Mouse (Mus musculus): ENCODE measurements around the gene Ccng1. TPM values are rescaled to one million over a fixed set of nuclear protein-coding genes. Genes with fewer than 3 reads are reported as not detected.

Ccng1 gene
- 10 to 100 TPM in 19 of 26 experiments, 1 to 10 TPM in 7; 5.9 to 64.3 (median 19.1) TPM for total RNA-seq (2018; cell fraction: chromatin; rRNA removed)
- 100 to 1,000 TPM; 116 to 190 (median 161) TPM for total RNA-seq (2018; cell fraction: cytosol; rRNA removed)
- total RNA-seq (2018; cell fraction: nucleus; rRNA removed) = 100 to 1,000 TPM in 2 of 26 experiments, 10 to 100 TPM in 24; 18.2 to 114 (median 49.1) TPM
- polyA plus RNA-seq (2018) = 131 to 159 TPM (median 149 TPM) in 3 replicates

DNA sequence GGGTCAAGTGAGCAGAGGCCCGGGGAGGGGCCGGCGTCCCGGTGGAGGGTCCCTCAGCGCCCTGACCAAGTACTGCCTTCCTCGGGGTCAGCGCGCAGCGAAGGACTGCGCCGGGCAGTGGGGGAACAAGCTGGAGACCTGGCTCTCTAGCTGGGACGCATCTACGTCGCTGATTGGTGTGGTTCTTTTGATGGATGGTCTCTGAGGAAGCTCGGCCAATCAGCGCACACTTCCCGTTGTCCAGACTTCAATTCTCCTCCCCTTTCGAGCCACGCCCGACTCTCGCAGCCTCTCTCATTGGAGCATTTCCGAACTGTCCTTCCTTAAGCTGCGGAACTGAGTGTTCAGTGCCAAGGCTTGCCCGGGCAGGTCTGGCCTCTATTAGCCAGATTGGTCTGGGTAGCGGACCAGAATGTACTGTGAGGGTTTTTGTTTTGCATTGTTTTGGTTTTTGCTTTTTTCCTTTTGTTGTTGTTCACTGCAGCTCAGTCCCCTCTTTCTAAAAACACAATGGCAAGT, at the start of gene Ccng1:
Gene Ccng1, minus strand, starts transcription at position 203 of the 519 bp plus-strand sequence.
- peak within 1 kb of the TSS; percentile 84 for H3K27ac ChIP-seq
- peaks cover 29% of the 10 kb centered on the region for H3K79me2 ChIP-seq (ENCODE audit: inconsistent target)
- H3K36me3 ChIP-seq (ENCODE audit: inconsistent target) = peaks cover 21% of the 10 kb centered on the region
- WGBS (ENCODE audit: missing documents) = under 1% methylated on average over 25 of the region's 25 CpGs
- peak within 1 kb of the TSS; percentile 95 for H3K4me3 ChIP-seq (ENCODE audit: inconsistent target)

DNA sequence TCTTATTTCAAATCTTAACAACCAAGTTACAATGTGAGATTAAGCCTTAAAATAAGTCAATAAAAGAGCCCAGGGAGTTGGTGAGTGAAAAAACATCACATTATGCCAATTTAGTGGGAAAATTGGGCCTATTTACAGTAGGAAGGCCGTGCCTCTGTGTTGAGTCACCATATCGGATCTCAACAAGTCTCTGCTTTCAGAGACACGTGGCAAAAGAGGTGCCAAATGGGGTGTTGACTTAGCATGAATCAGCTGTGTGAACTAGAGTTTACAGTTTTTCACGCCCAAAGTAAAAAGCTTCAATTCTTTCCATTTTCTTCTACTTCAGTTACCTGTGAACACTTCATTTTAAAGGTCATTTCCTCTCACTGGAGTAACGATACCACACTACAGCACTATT, 35.2 kb upstream of the Ccng1 start:
- no peaks in the 10 kb centered on the region for H3K36me3 ChIP-seq (ENCODE audit: inconsistent target)
- H3K27ac ChIP-seq = no peak overlapping the region
- no peaks in the 10 kb centered on the region for H3K79me2 ChIP-seq (ENCODE audit: inconsistent target)
- WGBS (ENCODE audit: missing documents) = 69% methylated on average over 5 of the region's 5 CpGs
- no peak overlapping the region for H3K4me3 ChIP-seq (ENCODE audit: inconsistent target)

DNA sequence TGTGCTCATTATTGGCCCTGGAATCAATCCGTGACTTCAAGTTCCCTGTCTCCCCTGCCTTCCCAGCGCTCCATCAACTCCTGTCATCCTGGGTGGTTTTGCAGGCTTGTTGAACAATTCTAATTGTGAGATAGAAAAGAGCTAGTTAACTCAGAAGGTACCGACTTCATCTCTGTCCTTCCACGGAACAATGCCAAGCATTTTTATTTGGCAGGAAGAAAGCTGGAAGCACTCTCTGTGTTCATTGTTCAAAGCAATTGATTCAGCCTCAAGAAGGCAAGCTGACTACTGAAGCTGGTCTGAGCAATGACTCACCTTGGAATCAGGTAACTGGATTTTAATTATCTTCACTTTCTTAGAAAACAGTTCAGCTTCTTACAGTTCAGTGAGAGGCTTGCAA, 34.6 kb upstream of the Ccng1 start:
- 74% methylated on average over 4 of the region's 4 CpGs for WGBS (ENCODE audit: missing documents)
- Histone ChIP-seq H3K36me3 (ENCODE audit: inconsistent target) (no peaks in the 10 kb centered on the region), H3K79me2 (ENCODE audit: inconsistent target) (no peaks in the 10 kb centered on the region), H3K4me3 (ENCODE audit: inconsistent target) (no peak overlapping the region), H3K27ac (no peak overlapping the region)

DNA sequence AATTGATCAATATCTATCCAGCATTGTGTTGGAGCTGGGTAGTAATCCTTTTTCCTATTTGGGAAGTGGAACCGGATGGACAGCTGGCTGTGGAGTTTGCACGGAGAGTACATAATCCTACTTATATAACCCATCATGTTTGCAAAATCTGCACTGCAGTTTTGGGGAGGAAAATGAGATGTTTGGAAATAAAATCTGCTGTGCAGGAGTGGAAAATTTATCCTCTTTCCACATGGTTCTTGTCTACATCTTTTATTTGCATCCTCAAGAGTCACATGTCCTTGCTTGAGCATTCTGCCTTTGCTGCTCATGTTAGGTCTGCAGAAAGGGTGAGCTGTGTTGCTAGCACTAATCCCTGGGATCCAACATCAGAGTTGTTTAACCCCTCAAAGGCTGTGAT, 31.8 kb upstream of the Ccng1 start:
- Histone ChIP-seq H3K4me3 (ENCODE audit: inconsistent target) (no peak overlapping the region), H3K36me3 (ENCODE audit: inconsistent target) (no peaks in the 10 kb centered on the region), H3K27ac (no peak overlapping the region), H3K79me2 (ENCODE audit: inconsistent target) (no peaks in the 10 kb centered on the region)
- WGBS (ENCODE audit: missing documents) = 85% methylated on average over 2 of the region's 2 CpGs

DNA sequence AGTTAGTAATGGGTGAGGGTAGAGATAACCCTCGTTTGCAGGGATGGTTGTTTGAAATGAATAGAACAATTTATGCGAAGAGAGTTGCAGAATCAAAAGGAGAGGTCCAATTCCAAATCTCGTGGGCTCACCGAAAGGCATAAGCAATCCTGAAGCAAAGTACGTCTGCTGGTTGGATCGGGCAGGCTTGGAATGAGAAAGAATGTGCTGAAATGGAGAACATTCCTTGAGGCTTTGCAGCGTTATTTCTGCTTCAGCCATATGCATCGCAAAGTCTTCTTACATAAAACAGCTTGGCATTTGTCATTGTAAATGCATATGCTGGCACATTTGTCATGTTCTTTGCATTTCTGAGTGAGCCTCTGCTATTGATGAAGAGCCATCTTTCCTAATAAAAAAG, 29.2 kb upstream of the Ccng1 start:
- 85% methylated on average over 8 of the region's 8 CpGs for WGBS (ENCODE audit: missing documents)
- H3K36me3 ChIP-seq (ENCODE audit: inconsistent target) = no peaks in the 10 kb centered on the region
- H3K27ac ChIP-seq = no peak overlapping the region
- H3K79me2 ChIP-seq (ENCODE audit: inconsistent target) = no peaks in the 10 kb centered on the region
- H3K4me3 ChIP-seq (ENCODE audit: inconsistent target) = no peak overlapping the region

DNA sequence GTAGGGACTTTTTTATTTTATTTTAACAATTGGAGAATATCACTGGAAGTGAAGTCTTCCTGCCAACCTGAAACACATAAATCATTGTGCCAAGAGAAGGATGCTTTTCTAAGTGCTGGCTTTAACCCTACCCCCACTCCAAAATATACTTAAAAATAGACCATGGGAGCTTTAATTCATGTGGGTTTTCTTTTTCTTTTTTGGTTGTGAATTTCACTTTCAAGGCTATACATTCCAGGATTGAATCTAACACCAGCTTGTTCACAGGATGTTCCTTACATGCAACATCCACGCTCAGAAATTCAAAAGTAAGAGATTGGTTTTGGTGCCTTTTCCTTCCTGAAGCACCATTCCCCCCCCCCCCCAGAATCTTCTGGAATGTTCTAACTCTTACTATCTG, 28.2 kb upstream of the Ccng1 start:
- no peaks in the 10 kb centered on the region for H3K79me2 ChIP-seq (ENCODE audit: inconsistent target)
- no peak overlapping the region for H3K4me3 ChIP-seq (ENCODE audit: inconsistent target)
- no peaks in the 10 kb centered on the region for H3K36me3 ChIP-seq (ENCODE audit: inconsistent target)
- 76% methylated on average over 1 of the region's 1 CpGs for WGBS (ENCODE audit: missing documents)
- H3K27ac ChIP-seq = no peak overlapping the region

DNA sequence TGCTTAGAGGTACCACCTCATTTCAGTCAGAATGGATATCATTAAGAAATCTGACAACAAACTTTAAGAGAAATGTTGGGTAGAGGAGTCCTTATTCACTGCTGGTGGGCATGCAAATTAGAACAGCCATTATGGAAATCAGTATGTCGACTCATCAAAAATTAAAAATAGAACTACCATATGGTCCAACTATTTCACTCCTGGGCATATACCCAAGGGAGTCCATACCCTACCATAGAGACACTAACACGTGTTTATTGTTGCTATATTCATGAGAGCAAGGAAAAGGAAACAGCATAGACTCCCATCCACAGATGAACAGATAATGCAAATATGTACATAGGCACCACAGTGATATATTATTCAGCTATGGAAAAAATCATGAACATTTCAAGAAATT, 26.7 kb upstream of the Ccng1 start:
- H3K27ac ChIP-seq = no peak overlapping the region
- no peak overlapping the region for H3K4me3 ChIP-seq (ENCODE audit: inconsistent target)
- WGBS (ENCODE audit: missing documents) = 81% methylated on average over 2 of the region's 2 CpGs
- H3K79me2 ChIP-seq (ENCODE audit: inconsistent target) = no peaks in the 10 kb centered on the region
- no peaks in the 10 kb centered on the region for H3K36me3 ChIP-seq (ENCODE audit: inconsistent target)

DNA sequence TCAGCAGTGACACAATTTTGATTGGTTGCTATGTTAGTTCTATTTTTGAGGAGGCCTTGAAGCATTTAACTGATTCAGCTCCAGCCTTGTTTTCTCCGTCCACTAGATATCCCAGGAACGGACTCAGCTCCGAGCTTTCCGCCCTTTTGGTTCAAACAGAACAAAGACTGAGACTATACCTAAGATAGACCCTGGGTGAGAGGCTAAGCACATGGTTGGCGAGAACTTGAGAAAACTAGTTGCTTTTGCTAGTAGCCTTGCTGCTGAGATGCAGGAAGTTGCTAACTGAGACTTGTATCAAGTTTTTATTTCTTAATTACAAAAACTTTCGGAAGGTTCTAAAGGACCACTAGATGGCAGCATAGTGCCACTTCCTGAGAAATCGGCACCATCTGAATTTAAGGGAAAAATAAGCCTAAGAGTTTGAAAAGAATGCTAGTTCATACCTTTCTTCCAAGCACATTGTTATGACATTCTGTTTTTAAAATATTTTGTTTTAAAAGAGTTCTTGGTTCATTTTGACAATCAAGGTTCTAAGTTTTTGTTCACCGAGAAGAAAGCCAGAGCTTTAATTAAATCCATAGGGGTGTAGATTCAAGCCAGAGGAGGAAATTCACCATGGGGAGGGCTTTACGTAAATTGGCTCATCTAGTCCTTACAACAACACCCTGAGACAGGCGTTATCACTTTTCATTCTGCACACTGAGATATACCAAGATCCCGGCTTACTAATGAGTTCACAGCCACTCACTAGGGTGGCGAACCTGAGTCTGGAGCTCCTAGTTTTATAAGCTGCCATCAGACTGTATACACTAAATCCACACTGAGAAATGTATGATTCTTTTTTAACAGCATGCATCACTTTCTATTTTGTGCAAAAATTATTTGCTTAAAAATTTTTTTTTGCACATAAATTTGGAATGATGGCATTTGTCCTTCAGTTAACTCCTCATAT, 20.5 kb upstream of the Ccng1 start:
- H3K79me2 ChIP-seq (ENCODE audit: inconsistent target) = no peaks in the 10 kb centered on the region
- WGBS (ENCODE audit: missing documents) = 54% methylated on average over 12 of the region's 12 CpGs
- no peaks in the 10 kb centered on the region for H3K36me3 ChIP-seq (ENCODE audit: inconsistent target)
- no peak overlapping the region for H3K4me3 ChIP-seq (ENCODE audit: inconsistent target)
- H3K27ac ChIP-seq = no peak overlapping the region

DNA sequence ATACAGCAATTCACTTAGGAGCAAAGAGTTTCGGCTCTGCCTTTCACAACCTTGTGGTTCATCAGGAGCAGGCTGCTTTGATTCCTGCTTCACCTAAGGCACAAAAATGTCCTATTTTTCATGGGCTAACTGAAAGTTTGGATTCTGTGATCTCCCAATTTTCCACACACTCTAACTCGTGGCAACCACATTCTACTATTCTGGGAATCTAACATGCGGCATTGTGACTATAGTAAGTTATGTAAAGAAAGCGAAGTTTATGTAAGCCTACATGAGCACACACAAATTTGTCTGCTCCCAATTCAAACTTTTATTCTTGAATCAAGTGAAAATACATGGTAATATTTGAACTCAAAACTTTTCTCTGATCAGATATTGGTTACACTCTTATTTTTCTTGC, 9.6 kb upstream of the Ccng1 start:
- Histone ChIP-seq H3K4me3 (ENCODE audit: inconsistent target) (no peak overlapping the region), H3K36me3 (ENCODE audit: inconsistent target) (no peaks in the 10 kb centered on the region), H3K27ac (no peak overlapping the region), H3K79me2 (ENCODE audit: inconsistent target) (no peaks in the 10 kb centered on the region)
- WGBS (ENCODE audit: missing documents) = 73% methylated on average over 4 of the region's 4 CpGs

DNA sequence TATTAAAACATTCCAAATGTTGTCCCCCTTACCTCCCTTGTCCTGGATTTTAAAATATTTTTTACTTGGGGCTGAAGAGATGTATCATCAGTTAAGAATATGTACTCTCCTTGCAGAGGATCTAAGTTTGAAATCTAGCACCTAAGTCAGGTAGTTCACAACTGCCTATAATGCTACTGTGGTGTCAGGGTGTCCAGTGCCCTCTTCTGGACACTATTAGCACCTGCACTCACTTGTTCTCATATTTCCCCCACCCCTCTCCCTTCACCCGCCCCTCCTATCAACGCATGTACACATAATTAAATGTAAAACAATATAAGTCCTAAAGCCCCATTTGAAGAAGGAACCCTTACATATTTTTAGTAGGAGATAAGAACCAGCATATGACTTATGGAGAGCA, 8.3 kb upstream of the Ccng1 start:
- 7% methylated on average over 2 of the region's 2 CpGs for WGBS (ENCODE audit: missing documents)
- Histone ChIP-seq H3K36me3 (ENCODE audit: inconsistent target) (no peaks in the 10 kb centered on the region), H3K79me2 (ENCODE audit: inconsistent target) (no peaks in the 10 kb centered on the region), H3K27ac (no peak overlapping the region), H3K4me3 (ENCODE audit: inconsistent target) (no peak overlapping the region)

DNA sequence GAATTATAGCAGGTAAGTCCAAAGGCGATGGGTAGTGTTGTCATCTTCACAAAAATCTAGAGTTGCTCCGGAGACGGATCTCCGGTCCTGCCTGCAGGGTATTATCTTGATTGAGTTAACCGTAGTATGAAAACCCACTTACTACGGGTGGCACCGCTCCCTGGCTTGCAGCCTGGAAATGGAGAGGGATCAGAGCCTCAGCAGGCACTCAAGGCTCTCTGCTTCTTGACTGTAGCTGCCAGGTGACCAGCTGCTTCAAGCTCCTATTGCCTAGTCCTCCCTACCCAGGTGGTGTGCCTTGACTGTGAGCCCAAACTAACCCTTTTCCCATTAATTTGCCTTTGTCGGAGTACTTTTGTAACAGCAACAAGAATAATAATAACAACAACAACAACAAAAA, 4.8 kb upstream of the Ccng1 start:
- 91% methylated on average over 8 of the region's 8 CpGs for WGBS (ENCODE audit: missing documents)
- H3K36me3 ChIP-seq (ENCODE audit: inconsistent target) = no peaks in the 10 kb centered on the region
- peaks cover under 1% of the 10 kb centered on the region; the same call in 1 of the 2 replicates for H3K79me2 ChIP-seq (ENCODE audit: inconsistent target)
- no peak overlapping the region for H3K27ac ChIP-seq
- no peak overlapping the region for H3K4me3 ChIP-seq (ENCODE audit: inconsistent target)

DNA sequence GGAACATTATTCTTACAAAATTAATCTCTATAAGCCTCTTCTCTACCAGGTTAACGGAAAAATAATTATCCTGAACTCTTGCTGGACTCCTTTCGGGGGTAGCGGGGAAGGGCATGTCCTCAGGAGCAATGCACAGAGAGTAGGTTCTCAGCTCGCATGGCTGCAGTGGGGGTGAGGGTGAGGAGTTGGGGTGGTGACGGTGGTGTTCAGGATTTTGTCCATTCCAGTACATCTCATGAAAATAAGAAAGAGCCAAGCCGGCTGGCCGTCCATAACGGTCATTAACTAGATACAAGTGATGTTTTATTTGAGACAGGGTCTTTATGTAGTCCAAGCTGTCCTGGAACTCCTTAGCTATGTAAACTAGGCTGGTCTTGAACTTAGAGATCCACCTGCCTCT, 857 bp upstream of the Ccng1 start:
- 96% methylated on average over 8 of the region's 8 CpGs for WGBS (ENCODE audit: missing documents)
- Histone ChIP-seq H3K4me3 (ENCODE audit: inconsistent target) (no peak overlapping the region), H3K27ac (peak overlapping the region; percentile 84), H3K36me3 (ENCODE audit: inconsistent target) (peaks cover 13% of the 10 kb centered on the region), H3K79me2 (ENCODE audit: inconsistent target) (peaks cover 29% of the 10 kb centered on the region)

DNA sequence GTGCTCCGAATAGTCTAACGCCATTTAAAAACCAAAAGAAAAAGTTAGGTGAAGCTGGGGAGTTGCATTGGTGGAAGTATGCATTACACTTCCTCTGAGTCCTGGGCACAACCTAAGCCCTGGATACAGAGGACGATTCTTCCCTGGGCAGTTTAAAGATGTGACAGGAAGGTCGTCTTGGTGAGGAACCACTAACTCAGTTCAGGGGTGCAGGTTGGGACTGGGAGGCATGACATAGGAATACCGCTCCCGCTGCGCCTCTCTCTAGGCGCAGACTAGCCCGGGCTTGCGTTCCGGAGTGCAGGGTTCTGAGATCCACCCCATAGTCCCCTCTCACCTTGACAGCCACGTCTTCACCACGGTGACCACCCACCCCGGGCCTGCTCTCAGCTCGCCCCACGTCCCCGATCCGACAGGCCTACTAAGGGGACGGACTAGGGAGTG, 425 bp downstream of the Ccng1 start:
- 1% methylated on average over 18 of the region's 19 CpGs for WGBS (ENCODE audit: missing documents)
- peak overlapping the region; percentile 95 for H3K4me3 ChIP-seq (ENCODE audit: inconsistent target)
- H3K27ac ChIP-seq = peak overlapping the region; percentile 84
- H3K79me2 ChIP-seq (ENCODE audit: inconsistent target) = peaks cover 29% of the 10 kb centered on the region
- H3K36me3 ChIP-seq (ENCODE audit: inconsistent target) = peaks cover 25% of the 10 kb centered on the region

DNA sequence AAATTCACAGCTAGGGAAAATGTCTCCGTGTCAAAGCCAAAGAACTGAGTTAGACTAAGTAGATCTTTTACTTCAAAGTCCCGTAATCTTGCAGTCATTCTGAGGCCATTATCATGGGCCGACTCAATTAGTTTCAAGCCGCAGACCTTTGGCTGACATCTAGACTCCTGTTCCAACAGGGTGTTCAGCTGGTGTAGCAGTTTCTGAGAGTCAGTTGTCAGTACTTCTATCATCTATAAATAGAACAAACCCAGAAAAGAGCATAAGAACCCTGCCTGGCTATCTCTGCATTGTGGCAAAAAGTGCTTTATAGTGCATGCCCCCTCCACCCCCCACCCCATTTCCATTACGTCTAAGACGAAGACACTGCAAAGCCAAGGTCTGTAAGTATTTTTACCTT, 1.3 kb downstream of the Ccng1 start:
- WGBS (ENCODE audit: missing documents) = 94% methylated on average over 6 of the region's 6 CpGs
- peak overlapping the region; percentile 95 for H3K4me3 ChIP-seq (ENCODE audit: inconsistent target)
- H3K36me3 ChIP-seq (ENCODE audit: inconsistent target) = peaks cover 29% of the 10 kb centered on the region

DNA sequence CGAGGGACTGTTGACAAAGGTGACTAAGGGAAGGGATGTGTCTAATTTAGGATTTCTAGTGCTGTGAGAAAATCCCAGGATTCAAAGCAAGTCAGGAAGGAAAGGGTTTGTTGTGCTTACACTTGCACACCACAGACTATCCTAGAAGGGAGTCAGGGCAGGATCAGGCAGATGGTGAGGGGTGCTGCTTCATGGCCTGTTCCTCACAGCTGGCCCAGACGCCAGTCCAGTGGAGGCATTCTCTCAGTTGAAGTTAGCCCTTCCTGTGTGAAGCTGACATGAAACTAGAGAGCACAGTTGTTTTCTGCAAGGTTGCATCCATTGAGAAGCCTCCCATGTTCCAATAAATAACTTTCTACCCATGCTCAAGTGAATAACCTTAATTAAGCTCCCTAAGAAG, 7.4 kb downstream of the Ccng1 start:
- peaks cover 7% of the 10 kb centered on the region; the same call in 1 of the 2 replicates for H3K79me2 ChIP-seq (ENCODE audit: inconsistent target)
- 90% methylated on average over 2 of the region's 2 CpGs for WGBS (ENCODE audit: missing documents)
- H3K27ac ChIP-seq = no peak overlapping the region
- peaks cover 29% of the 10 kb centered on the region for H3K36me3 ChIP-seq (ENCODE audit: inconsistent target)
- H3K4me3 ChIP-seq (ENCODE audit: inconsistent target) = no peak overlapping the region

More for the DNA sequence above, 1.3 kb downstream of the Ccng1 start:
- peaks cover 29% of the 10 kb centered on the region for H3K79me2 ChIP-seq (ENCODE audit: inconsistent target)
- H3K27ac ChIP-seq = peak overlapping the region; percentile 84; the same call in 1 of the 2 replicates
